Mouse (Mus musculus) forebrain, embryonic 11.5 days (tissue): ENCODE results near the gene Tmem88b. TPM values are rescaled to one million over a fixed set of nuclear protein-coding genes. Genes with fewer than 3 reads are reported as not detected.

Source experiments
- ATAC-seq: fragments of 200-750 bp; cut with Nextera tagmentation; replicated peaks from 2 replicates; pipeline ENCODE4 v1.8.0; 2017; ENCODE audit warnings: moderate TSS enrichment; ENCODE audit not compliant: low FRiP score
- DNase-seq: peaks from one replicate; pipeline ENCODE4 v3.0.0-alpha.2; 2017; ENCODE audit warnings: low spot score
- H3K27ac ChIP-seq: fragments of 300-500 bp; sonication (generic); 2 replicates; pipeline ENCODE4 v1.5.1; 2014; ENCODE audit warnings: low read depth, low read length
- H3K27me3 ChIP-seq: fragments of 300-500 bp; sonication (generic); 2 replicates; pipeline ENCODE4 v1.6.1; 2014; ENCODE audit warnings: mild to moderate bottlenecking, low read length, mixed read lengths; ENCODE audit not compliant: control insufficient read depth, insufficient read depth
- H3K36me3 ChIP-seq: fragments of 300-500 bp; sonication (generic); 2 replicates; pipeline ENCODE4 v1.6.1; 2014; ENCODE audit warnings: mild to moderate bottlenecking, low read length, moderate library complexity, mixed read lengths; ENCODE audit not compliant: control insufficient read depth, insufficient read depth
- H3K4me1 ChIP-seq: fragments of 300-500 bp; sonication (generic); replicated peaks from 2 replicates; pipeline ENCODE4 v1.6.1; 2014; ENCODE audit warnings: low read length, mixed read lengths; ENCODE audit not compliant: control insufficient read depth, insufficient read depth
- H3K4me2 ChIP-seq: fragments of 300-500 bp; sonication (generic); 2 replicates; pipeline ENCODE4 v1.6.1; 2014; ENCODE audit warnings: low read depth, mild to moderate bottlenecking, low read length, moderate library complexity, mixed read lengths; ENCODE audit not compliant: severe bottlenecking
- H3K4me3 ChIP-seq: fragments of 300-500 bp; sonication (generic); 2 replicates; pipeline ENCODE4 v1.5.1; 2014; ENCODE audit warnings: low read depth, low read length
- H3K9ac ChIP-seq: fragments of 300-500 bp; sonication (generic); 2 replicates; pipeline ENCODE4 v1.6.1; 2014; ENCODE audit warnings: low read length
- H3K9me3 ChIP-seq: fragments of 300-500 bp; sonication (generic); 2 replicates; pipeline ENCODE4 v1.6.1; 2016; ENCODE audit warnings: low read length, mixed read lengths; ENCODE audit not compliant: control insufficient read depth
- WGBS: fragments of 180-500 bp; shearing (Covaris S2); extraction: QIAGEN DNeasy Blood & Tissue Kit; methylation state at CpG from one replicate; pipeline ENCODE4 v1.1.7; 2014; 5-methylcytosine and 5-hydroxymethylcytosine counted together
- polyA plus RNA-seq: library from polyadenylated mRNA; unstranded; fragments of >200 nt; fragmentation: Nextera tagmentation; extraction: Ambion mirVana; gene quantifications from 2 replicates; pipeline ENCODE4 v1.2.1, GENCODE M21; 2014

Tmem88b gene
- polyA plus RNA-seq, 1 experiment from 2014 or later, result 0.43 TPM

GRCm38 (mm10) chr4:155761356-155762099 lies 24.1 kb downstream of the Tmem88b start:
- ATAC-seq (0 out of 2 replicates have a peak, but pooled peaks have one; percentile 2), DNase-seq (no peak)
- Histone ChIP-seq H3K4me1 (peaks cover 10% of the 10 kb centered on the region), H3K27me3 (no peaks in the 10 kb centered on the region), H3K9ac (peak overlapping the region; percentile 76), H3K4me3 (peak overlapping the region; percentile 81), H3K4me2 (peak overlapping the region; percentile 91), H3K36me3 (no peaks in the 10 kb centered on the region), H3K27ac (no peak overlapping the region), H3K9me3 (no peaks in the 10 kb centered on the region)
- WGBS, result 3% methylated on average over 28 of the region's 28 CpGs

- no peaks in the 10 kb centered on the region; the same call in 1 of the 2 replicates for H3K36me3 ChIP-seq
- DNase-seq, result peak; percentile 98
- peak; percentile 97 for ATAC-seq
- peak within 1 kb of the TSS; percentile 81 for H3K4me3 ChIP-seq
- 0% methylated on average over 68 of the region's 68 CpGs for WGBS
- H3K9me3 ChIP-seq, result no peaks in the 10 kb centered on the region
- peak within 1 kb of the TSS; percentile 76 for H3K9ac ChIP-seq
- peak within 1 kb of the TSS; percentile 91 for H3K4me2 ChIP-seq
- H3K27me3 ChIP-seq, result no peaks in the 10 kb centered on the region
- no peak within 1 kb of the TSS for H3K27ac ChIP-seq
- peaks cover 10% of the 10 kb centered on the region for H3K4me1 ChIP-seq
Measured at GRCm38 (mm10) chr4:155760613-155761355, 24.9 kb downstream of the Tmem88b start, which contains the start of gene Atad3a. TSS of gene Atad3a (minus strand) at chr4:155761093.

- Histone ChIP-seq H3K4me1 (peaks cover 10% of the 10 kb centered on the region), H3K9ac (peak overlapping the region; percentile 76), H3K9me3 (no peaks in the 10 kb centered on the region), H3K36me3 (peaks cover 3% of the 10 kb centered on the region; the same call in 1 of the 2 replicates), H3K27me3 (no peaks in the 10 kb centered on the region), H3K27ac (no peak overlapping the region), H3K4me3 (peak overlapping the region; percentile 81), H3K4me2 (peak overlapping the region; percentile 62)
- ATAC-seq (no peak), DNase-seq (no peak)
- WGBS, result 7% methylated on average over 10 of the region's 10 CpGs
Measured at GRCm38 (mm10) chr4:155759862-155760612, 25.6 kb downstream of the Tmem88b start.

GRCm38 (mm10) chr4:155757011-155757410 lies 28.7 kb downstream of the Tmem88b start:
- no peak for ATAC-seq
- no peak for DNase-seq
- peaks cover 9% of the 10 kb centered on the region; the same call in 1 of the 2 replicates for H3K36me3 ChIP-seq
- H3K4me3 ChIP-seq, result no peak overlapping the region
- H3K4me2 ChIP-seq, result no peak overlapping the region
- H3K9ac ChIP-seq, result no peak overlapping the region
- no peak overlapping the region for H3K27ac ChIP-seq
- H3K27me3 ChIP-seq, result no peaks in the 10 kb centered on the region
- peaks cover 10% of the 10 kb centered on the region for H3K4me1 ChIP-seq
- WGBS, result 95% methylated on average over 12 of the region's 12 CpGs
- H3K9me3 ChIP-seq, result no peaks in the 10 kb centered on the region

GRCm38 (mm10) chr4:155746575-155747490 lies 38.8 kb downstream of the Tmem88b start:
- Histone ChIP-seq H3K27ac (no peak overlapping the region), H3K9ac (no peak overlapping the region), H3K4me3 (no peak overlapping the region), H3K4me2 (no peak overlapping the region), H3K9me3 (no peaks in the 10 kb centered on the region), H3K27me3 (no peaks in the 10 kb centered on the region), H3K4me1 (no peaks in the 10 kb centered on the region), H3K36me3 (peaks cover 9% of the 10 kb centered on the region)
- 88% methylated on average over 17 of the region's 17 CpGs for WGBS
- ATAC-seq (no peak), DNase-seq (no peak)

GRCm38 (mm10) chr4:155746036-155746548 lies 39.6 kb downstream of the Tmem88b start:
- Histone ChIP-seq H3K27me3 (no peaks in the 10 kb centered on the region), H3K36me3 (peaks cover 7% of the 10 kb centered on the region), H3K9ac (no peak overlapping the region), H3K4me2 (no peak overlapping the region), H3K4me1 (no peaks in the 10 kb centered on the region), H3K27ac (no peak overlapping the region), H3K4me3 (no peak overlapping the region), H3K9me3 (no peaks in the 10 kb centered on the region)
- no peak for ATAC-seq
- WGBS, result 86% methylated on average over 8 of the region's 8 CpGs
- DNase-seq, result no peak

- ATAC-seq (no peak), DNase-seq (no peak)
- Histone ChIP-seq H3K36me3 (peaks cover 2% of the 10 kb centered on the region), H3K27me3 (no peaks in the 10 kb centered on the region), H3K27ac (no peak overlapping the region), H3K9me3 (no peaks in the 10 kb centered on the region), H3K4me2 (no peak overlapping the region), H3K4me3 (no peak overlapping the region), H3K9ac (no peak overlapping the region), H3K4me1 (no peaks in the 10 kb centered on the region)
- WGBS, result 92% methylated on average over 5 of the region's 5 CpGs
Measured at GRCm38 (mm10) chr4:155745136-155745535, 40.5 kb downstream of the Tmem88b start.
